Mouse (Mus musculus) kidney, adult 2 months (tissue): ENCODE data around the gene Map2k2.

ENCODE experiments used
- CTCF ChIP-seq: fragments of 200-500 bp; conservative IDR thresholded peaks from 2 replicates; pipeline ENCODE4 v1.5.1; 2011; ENCODE audit warnings: low read depth, mild to moderate bottlenecking, control low read depth, low read length, moderate library complexity, mixed read lengths; ENCODE audit not compliant: insufficient read depth, insufficient read length
- POLR2A ChIP-seq: fragments of 200-500 bp; IDR thresholded peaks from one replicate; pipeline ENCODE4 v1.6.1; 2011; ENCODE audit warnings: low read depth, low read length, control low read depth

- TF ChIP-seq POLR2A (no peak), CTCF (no peak)
These were observed 15.1 kb upstream of the Map2k2 start for GRCm38 (mm10) chr10:81090621-81091020.
